Mouse (Mus musculus) limb, embryonic 14.5 days (tissue): ENCODE results near the gene Myh9. TPM values are rescaled to one million over a fixed set of nuclear protein-coding genes. Genes with fewer than 3 reads are reported as not detected.
"Not testable (repeated sequence)": the region's sequence is repeated elsewhere in the genome, so short reads cannot be mapped to it uniquely, and the experiment has no call there.

Source experiments
- ATAC-seq: fragments of 200-750 bp; cut with Nextera tagmentation; 2 replicates; pipeline ENCODE4 v1.8.0; 2017; ENCODE audit warnings: low read depth, moderate number of reproducible peaks, moderate TSS enrichment; ENCODE audit not compliant: low FRiP score
- DNase-seq: peaks from one replicate; pipeline ENCODE4 v3.0.0-alpha.2; 2015; ENCODE audit warnings: low spot score
- H3K27ac ChIP-seq: fragments of 300-500 bp; sonication (generic); replicated peaks from 2 replicates; pipeline ENCODE4 v1.5.1; 2014; ENCODE audit warnings: low read depth, mild to moderate bottlenecking, low read length, moderate library complexity, mixed read lengths
- H3K27me3 ChIP-seq: fragments of 300-500 bp; sonication (generic); 2 replicates; pipeline ENCODE4 v1.6.1; 2014; ENCODE audit warnings: low read length, mixed read lengths; ENCODE audit not compliant: control insufficient read depth, insufficient read depth
- H3K36me3 ChIP-seq: fragments of 300-500 bp; sonication (generic); 2 replicates; pipeline ENCODE4 v1.6.1; 2014; ENCODE audit warnings: mild to moderate bottlenecking, low read length, moderate library complexity, mixed read lengths; ENCODE audit not compliant: control insufficient read depth, insufficient read depth
- H3K4me1 ChIP-seq: fragments of 300-500 bp; sonication (generic); 2 replicates; pipeline ENCODE4 v1.6.1; 2014; ENCODE audit warnings: antibody characterized with exemption, low read length, mixed read lengths; ENCODE audit not compliant: control insufficient read depth, insufficient read depth
- H3K4me2 ChIP-seq: fragments of 300-500 bp; sonication (generic); replicated peaks from 2 replicates; pipeline ENCODE4 v1.6.1; 2014; ENCODE audit warnings: low read depth, mild to moderate bottlenecking, low read length, moderate library complexity; ENCODE audit not compliant: severe bottlenecking
- H3K4me3 ChIP-seq: fragments of 300-500 bp; sonication (generic); replicated peaks from 2 replicates; pipeline ENCODE4 v1.5.1; 2014; ENCODE audit warnings: low read length
- H3K9ac ChIP-seq: fragments of 300-500 bp; sonication (generic); 2 replicates; pipeline ENCODE4 v1.6.1; 2014; ENCODE audit warnings: mild to moderate bottlenecking, low read depth, low read length, moderate library complexity; ENCODE audit not compliant: severe bottlenecking
- H3K9me3 ChIP-seq: fragments of 300-500 bp; sonication (generic); 2 replicates; pipeline ENCODE4 v1.6.1; 2016; ENCODE audit warnings: low read length; ENCODE audit not compliant: control insufficient read depth
- POLR2A ChIP-seq: fragments of 200-500 bp; IDR thresholded peaks from 2 replicates; pipeline ENCODE4 v1.8.0; 2012; ENCODE audit warnings: inconsistent platforms, mild to moderate bottlenecking, moderate library complexity, borderline replicate concordance; ENCODE audit not compliant: insufficient read depth, insufficient read length; ENCODE audit errors: extremely low read depth
- whole genome bisulfite sequencing: fragments of 180-500 bp; shearing (Covaris S2); extraction: QIAGEN DNeasy Blood & Tissue Kit; methylation state at CpG from one replicate; pipeline ENCODE4 v1.1.7; 2014; 5-methylcytosine and 5-hydroxymethylcytosine counted together
- polyA plus RNA-seq, 2 experiments: library from polyadenylated mRNA; depleted of rRNA in 1 of 2; stranded (reverse) in 1 of 2; unstranded in 1 of 2; fragments of >200 nt; fragmentation: Nextera tagmentation in 1 of 2; extraction: Ambion mirVana in 1 of 2; gene quantifications; 2 replicates each; pipeline versions ENCODE4 v1.2.1 to v1.2.3; 2012 to 2014

Gene Myh9
- polyA plus RNA-seq, 2 experiments, result 46.7 to 53.2 TPM

DNA sequence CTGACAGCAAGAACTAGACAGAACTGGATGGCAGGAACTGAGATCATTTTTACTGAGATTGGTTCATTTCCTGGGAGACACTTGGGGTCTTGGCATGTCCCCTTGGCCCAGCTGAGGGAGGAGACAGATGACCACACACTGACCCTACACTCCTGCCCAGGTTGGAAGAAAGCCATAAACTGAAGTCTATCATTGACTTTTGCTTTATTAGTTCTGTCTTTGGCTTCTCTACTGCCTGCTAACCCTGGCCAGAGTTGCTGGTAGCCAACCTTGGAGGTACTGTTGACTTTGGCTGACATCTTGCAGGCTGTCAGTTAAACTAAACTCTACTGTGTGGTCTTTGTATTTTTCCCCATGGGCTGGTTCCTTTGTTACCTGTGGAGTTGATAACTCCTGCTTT, 96.9 kb downstream of the Myh9 start:
- H3K36me3 ChIP-seq, result no peaks in the 10 kb centered on the region
- H3K9me3 ChIP-seq, result no peaks in the 10 kb centered on the region; the same call in 1 of the 2 replicates
- DNase-seq (no peak), ATAC-seq (no peak)
- H3K27ac ChIP-seq, result no peak overlapping the region
- H3K4me2 ChIP-seq, result no peak overlapping the region
- no peaks in the 10 kb centered on the region for H3K4me1 ChIP-seq
- no peak for TF ChIP-seq POLR2A
- no peak overlapping the region for H3K9ac ChIP-seq
- no peaks in the 10 kb centered on the region for H3K27me3 ChIP-seq
- no peak overlapping the region for H3K4me3 ChIP-seq

DNA sequence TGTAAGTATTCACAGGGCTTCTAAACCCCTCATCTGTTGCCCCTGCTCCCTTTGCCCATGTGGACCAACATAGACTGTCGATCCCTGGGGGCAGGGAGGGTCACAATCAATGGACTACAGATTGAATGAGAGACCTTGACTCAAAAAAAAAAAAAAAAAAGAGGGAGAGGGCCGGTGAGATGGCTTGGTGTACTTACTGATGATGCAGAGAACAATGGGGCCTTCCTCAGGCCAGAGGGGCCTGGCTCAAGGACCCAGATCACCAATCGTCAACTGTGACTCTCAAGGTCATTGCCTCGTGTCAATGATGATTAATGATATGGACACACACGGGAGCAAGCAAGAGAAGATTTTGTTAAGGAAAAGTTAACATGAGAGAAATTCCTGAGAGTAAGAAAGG, 97.3 kb downstream of the Myh9 start:
- 43% methylated on average over 5 of the region's 5 CpGs for WGBS
- Histone ChIP-seq H3K27ac (no peak overlapping the region), H3K9ac (no peak overlapping the region), H3K4me2 (no peak overlapping the region), H3K9me3 (no peaks in the 10 kb centered on the region; the same call in 1 of the 2 replicates), H3K4me3 (no peak overlapping the region), H3K36me3 (no peaks in the 10 kb centered on the region), H3K4me1 (no peaks in the 10 kb centered on the region), H3K27me3 (no peaks in the 10 kb centered on the region)
- DNase-seq (no peak), ATAC-seq (no peak)
- TF ChIP-seq POLR2A, result no peak

- not testable (repeated sequence) for ATAC-seq, H3K4me1 ChIP-seq, H3K4me2 ChIP-seq, H3K27me3 ChIP-seq, DNase-seq, H3K9me3 ChIP-seq, H3K36me3 ChIP-seq, H3K4me3 ChIP-seq, H3K27ac ChIP-seq, H3K9ac ChIP-seq
- WGBS, result 80% methylated on average over 6 of the region's 6 CpGs
These were observed 100.4 kb downstream of the Myh9 start for GRCm38 (mm10) chr15:77741556-77741955.

DNA sequence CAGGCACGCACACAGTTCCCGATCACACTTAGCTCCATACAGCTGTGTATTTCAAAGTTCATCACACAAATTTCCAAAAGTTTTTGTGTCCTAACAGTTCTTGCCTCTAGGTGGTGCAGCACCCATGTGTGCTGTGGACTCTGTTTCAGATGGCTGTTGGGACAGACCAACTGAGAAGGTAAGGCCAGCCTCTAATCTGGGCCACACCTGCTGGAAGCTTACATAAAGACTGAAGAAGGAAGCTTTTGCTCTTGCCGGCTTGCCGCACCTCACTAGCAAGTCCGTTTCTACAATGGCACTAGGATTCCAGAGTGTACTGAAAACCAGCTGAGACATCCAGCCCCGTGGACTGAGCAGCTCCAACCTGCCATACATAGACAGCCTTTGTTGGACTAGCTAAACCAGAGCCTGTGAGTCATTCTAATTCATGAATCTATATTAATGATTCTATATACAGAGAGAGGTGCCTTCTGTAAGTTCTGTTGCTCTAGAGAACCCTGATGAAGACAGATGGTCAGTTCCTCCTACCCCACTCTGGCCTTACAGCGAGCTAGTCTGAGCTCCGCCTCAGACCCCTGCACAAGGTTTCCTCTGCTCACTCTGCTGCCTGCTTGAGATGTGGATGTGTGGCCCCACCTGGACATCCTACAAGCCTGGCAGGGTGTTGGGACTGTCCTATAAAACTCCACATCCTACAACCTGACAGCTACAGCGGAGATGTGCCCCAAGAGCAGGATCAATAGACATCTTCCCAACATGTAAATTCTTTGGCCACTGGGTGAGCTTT, 101.3 kb downstream of the Myh9 start:
- no peaks in the 10 kb centered on the region for H3K9me3 ChIP-seq
- WGBS, result 77% methylated on average over 9 of the region's 9 CpGs
- H3K4me2 ChIP-seq, result no peak overlapping the region
- H3K4me3 ChIP-seq, result no peak overlapping the region
- H3K27me3 ChIP-seq, result no peaks in the 10 kb centered on the region
- H3K4me1 ChIP-seq, result no peaks in the 10 kb centered on the region
- DNase-seq, result no peak
- H3K27ac ChIP-seq, result no peak overlapping the region
- TF ChIP-seq POLR2A, result no peak
- no peak for ATAC-seq
- H3K9ac ChIP-seq, result no peak overlapping the region
- H3K36me3 ChIP-seq, result no peaks in the 10 kb centered on the region

DNA sequence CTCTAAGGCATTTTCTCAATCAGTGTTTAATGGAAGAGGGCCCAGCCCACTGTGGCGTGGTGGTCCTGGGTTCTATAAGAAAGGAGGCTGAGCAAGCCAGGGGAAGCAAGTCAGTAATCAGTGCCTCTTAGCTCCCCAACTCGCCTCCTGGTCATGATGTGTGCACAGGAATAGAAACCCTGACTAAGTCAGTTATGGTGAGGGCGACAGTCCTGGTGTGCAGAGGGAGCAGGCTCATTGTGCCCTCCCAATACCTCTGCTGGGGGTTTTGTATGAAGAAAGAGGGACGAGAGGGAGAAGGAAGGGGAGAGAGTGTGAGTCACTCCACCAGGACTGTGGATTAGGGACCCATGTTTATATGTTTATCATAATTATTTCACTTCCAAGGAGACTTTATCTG, 108.1 kb downstream of the Myh9 start:
- not testable (repeated sequence) for DNase-seq, ATAC-seq, H3K9ac ChIP-seq, H3K4me2 ChIP-seq, H3K9me3 ChIP-seq, H3K4me3 ChIP-seq, H3K36me3 ChIP-seq, H3K4me1 ChIP-seq, H3K27me3 ChIP-seq, H3K27ac ChIP-seq
- WGBS, result 71% methylated on average over 4 of the region's 4 CpGs

DNA sequence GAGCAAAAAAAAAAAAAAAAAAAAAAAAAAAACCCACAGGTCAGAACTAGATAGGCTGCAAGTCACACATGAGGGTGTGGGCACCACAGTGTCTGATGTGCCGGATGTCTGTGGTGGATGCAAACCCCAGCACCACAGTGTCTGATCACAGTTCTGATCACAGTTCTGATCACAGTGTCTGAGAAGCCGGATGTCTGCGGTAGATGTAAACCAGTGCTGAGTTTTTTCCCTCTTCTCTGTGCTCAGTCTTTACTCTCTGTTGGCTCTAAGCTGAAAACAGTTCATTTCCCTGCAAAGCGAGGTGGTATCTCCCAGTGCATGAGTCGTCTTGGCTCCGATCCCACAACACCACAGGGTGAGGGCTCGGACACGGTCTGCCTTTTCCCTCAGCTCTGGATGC, 108.6 kb downstream of the Myh9 start:
- not testable (repeated sequence) for H3K27ac ChIP-seq, H3K9me3 ChIP-seq, DNase-seq, H3K27me3 ChIP-seq, H3K4me3 ChIP-seq, ATAC-seq, H3K4me2 ChIP-seq, H3K9ac ChIP-seq, H3K36me3 ChIP-seq, H3K4me1 ChIP-seq
- 71% methylated on average over 8 of the region's 8 CpGs for WGBS

GRCm38 (mm10) chr15:77732851-77733250, 109.1 kb downstream of the Myh9 start:
- not testable (repeated sequence) for ATAC-seq, H3K27me3 ChIP-seq, H3K4me2 ChIP-seq, H3K9ac ChIP-seq, H3K9me3 ChIP-seq, H3K4me1 ChIP-seq, H3K36me3 ChIP-seq, H3K27ac ChIP-seq, DNase-seq, H3K4me3 ChIP-seq
- 73% methylated on average over 10 of the region's 10 CpGs for WGBS
